Mouse (Mus musculus) testis, adult 2 months (tissue): Measurements from ENCODE around the gene Meox2.

Source experiments
- CTCF ChIP-seq: fragments of 200-500 bp; IDR thresholded peaks from 2 replicates; pipeline ENCODE4 v1.5.1; 2012; ENCODE audit warnings: low read depth, mild to moderate bottlenecking, inconsistent platforms, low read length, moderate library complexity; ENCODE audit not compliant: control insufficient read depth, insufficient read depth, insufficient replicate concordance
- POLR2A ChIP-seq: fragments of 200-500 bp; IDR thresholded peaks from 2 replicates; pipeline ENCODE4 v1.6.1; 2012; ENCODE audit warnings: low read depth, mild to moderate bottlenecking, inconsistent platforms, low read length, moderate library complexity; ENCODE audit not compliant: control insufficient read depth

GRCm38 (mm10) chr12:37108390-37108738, at the start of gene Meox2:
- TF ChIP-seq CTCF (no peak), POLR2A (no peak)
